Mouse (Mus musculus): ENCODE results near the gene Tmem179. TPM values are rescaled to one million over a fixed set of nuclear protein-coding genes. Genes with fewer than 3 reads are reported as not detected.

Gene Tmem179
- total and polyA plus RNA-seq, 3 experiments, result not detected

DNA sequence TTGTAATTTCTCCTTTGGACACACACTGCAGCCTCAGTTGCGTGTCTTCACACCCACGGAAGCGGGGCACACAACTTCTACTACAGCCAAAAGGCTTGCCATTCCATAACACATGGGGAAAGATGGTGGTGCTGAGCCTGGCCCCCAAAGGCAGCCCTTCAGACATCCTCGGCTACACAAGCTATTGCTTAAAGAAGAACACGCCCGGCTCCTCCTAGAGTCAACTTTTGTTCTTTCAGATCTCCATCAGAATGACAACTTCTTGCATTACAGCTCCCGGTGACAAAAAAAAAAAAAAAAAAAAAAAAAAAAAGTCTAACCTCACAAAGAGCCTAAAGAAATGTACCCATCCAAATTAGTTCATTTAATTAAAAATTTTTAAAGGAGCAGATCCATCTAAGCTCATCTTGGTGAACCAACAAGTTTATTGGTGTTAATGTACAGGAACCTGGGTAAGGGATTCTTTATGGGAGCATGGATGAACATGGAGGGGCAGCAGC is 23.0 kb upstream of the Tmem179 start:
- H3K9ac ChIP-seq (ENCODE audit: insufficient read depth, low read depth), result no peak overlapping the region
- H3K4me3 ChIP-seq (replicated peaks in 1 of 3; ENCODE audit: low read depth in 2 of 3, low read length in 2 of 3, poor library complexity in 1 of 3), result no peak overlapping the region
- peaks cover 80% of the 10 kb centered on the region for H3K27me3 ChIP-seq (replicated peaks)
- peaks cover 0 to 10% of the 10 kb centered on the region in 2 experiments; a peak in 2 of 4 replicates for H3K4me1 ChIP-seq (ENCODE audit: control insufficient read depth in 1 of 2, insufficient read depth in 2 of 2)
- no peaks in the 10 kb centered on the region for H3K79me2 ChIP-seq (replicated peaks; ENCODE audit: control insufficient read depth, extremely low read depth, insufficient read depth, poor library complexity, severe bottlenecking)
- TF ChIP-seq NELFE (IDR thresholded peaks at IDR 0.05; ENCODE audit: low read depth, low read length) (no peak), NRF1 (IDR thresholded peaks at IDR 0.05; ENCODE audit: low read depth, low read length) (no peak), SMC3 (IDR thresholded peaks at IDR 0.05; ENCODE audit: low read depth, low read length) (no peak), HCFC1 (IDR thresholded peaks at IDR 0.05; ENCODE audit: low read depth, low read length) (no peak), CHD2 (IDR thresholded peaks at IDR 0.05; ENCODE audit: low read length) (no peak), USF2 (conservative IDR thresholded peaks at IDR 0.05; ENCODE audit: low read depth, low read length) (no peak), SIN3A (IDR thresholded peaks at IDR 0.05; ENCODE audit: low read length) (no peak), USF1 (IDR thresholded peaks at IDR 0.05; ENCODE audit: low read depth, low read length) (no peak), CTCF (conservative IDR thresholded peaks at IDR 0.05 in 1 of 2, IDR thresholded peaks at IDR 0.05 in 1 of 2; ENCODE audit: low read depth in 2 of 2, low read length in 2 of 2) (no peak), ZMIZ1 (IDR thresholded peaks at IDR 0.05; ENCODE audit: low read depth, low read length) (no peak), UBTF (IDR thresholded peaks at IDR 0.05; ENCODE audit: low read depth, low read length) (no peak), EP300 (IDR thresholded peaks at IDR 0.05; ENCODE audit: low read length) (no peak), TCF12 (IDR thresholded peaks at IDR 0.05; ENCODE audit: low read depth, low read length) (no peak), PAX5 (IDR thresholded peaks at IDR 0.05; ENCODE audit: low read length) (no peak), ETS1 (conservative IDR thresholded peaks at IDR 0.05; ENCODE audit: low read depth, low read length) (no peak), TBP (conservative IDR thresholded peaks at IDR 0.05; ENCODE audit: low read depth, low read length) (no peak), POLR2A (IDR thresholded peaks at IDR 0.05; ENCODE audit: low read depth, low read length) (no peak), KAT2A (IDR thresholded peaks at IDR 0.05; ENCODE audit: insufficient replicate concordance, low read length) (no peak), MEF2A (IDR thresholded peaks at IDR 0.05; ENCODE audit: borderline replicate concordance, low read depth, low read length) (no peak)
- DNase-seq (ENCODE audit: extremely low read depth), result no peak
- no peak overlapping the region for H3K27ac ChIP-seq (ENCODE audit: insufficient read depth, low read depth)
- in situ Hi-C loops (cut with MboI; ENCODE audit: low pct_ligation_motif_present, low pct_unique_long_range_greater_than_20kb, low sequenced_read_pairs), result loop anchor here (10.0 kb wide), 1 partner anchor 395 kb away; the partner anchor contains the start of gene Kif26a
- no peaks in the 10 kb centered on the region for H3K36me3 ChIP-seq (replicated peaks in 1 of 2; ENCODE audit: control insufficient read depth in 1 of 2, insufficient read depth in 1 of 2, low read length in 1 of 2)
- H3K4me2 ChIP-seq (ENCODE audit: insufficient read depth, low read depth, poor library complexity, severe bottlenecking), result no peak overlapping the region
- dilution Hi-C loops (cut with MboI; ENCODE audit: extremely low pct_ligation_motif_present, extremely low pct_unique_long_range_greater_than_20kb, low sequenced_read_pairs), result no loop called here
- no peaks in the 10 kb centered on the region for H3K9me3 ChIP-seq (replicated peaks; ENCODE audit: low read length)

DNA sequence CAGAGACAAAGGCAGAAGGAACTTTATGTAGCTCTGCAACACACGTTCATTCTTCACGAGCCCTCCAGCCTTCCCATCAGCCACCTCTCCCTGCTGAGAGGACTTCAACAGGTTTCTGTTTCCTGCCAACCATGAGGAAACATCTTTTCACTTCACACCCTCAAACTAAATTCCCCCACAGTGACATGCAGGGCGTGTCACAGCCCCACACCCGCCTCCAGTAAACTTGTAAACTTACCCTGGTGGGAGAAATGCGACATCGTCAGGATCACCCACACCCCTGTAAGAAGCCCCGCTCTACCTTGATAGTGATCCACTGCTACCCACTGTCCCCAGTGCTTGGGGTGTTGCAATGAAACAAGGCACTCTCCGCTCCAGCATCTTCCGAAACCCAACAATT is 21.8 kb upstream of the Tmem179 start:
- Histone ChIP-seq H3K9me3 (replicated peaks; ENCODE audit: low read length) (no peaks in the 10 kb centered on the region), H3K4me2 (ENCODE audit: insufficient read depth, low read depth, poor library complexity, severe bottlenecking) (no peak overlapping the region), H3K36me3 (replicated peaks in 1 of 2; ENCODE audit: control insufficient read depth in 1 of 2, insufficient read depth in 1 of 2, low read length in 1 of 2) (no peaks in the 10 kb centered on the region), H3K27me3 (replicated peaks) (peaks cover 91% of the 10 kb centered on the region), H3K4me1 (ENCODE audit: control insufficient read depth in 1 of 2, insufficient read depth in 2 of 2) (peaks cover 0 to 4% of the 10 kb centered on the region in 2 experiments; a peak in 2 of 4 replicates), H3K27ac (ENCODE audit: insufficient read depth, low read depth) (no peak overlapping the region), H3K4me3 (replicated peaks in 1 of 3; ENCODE audit: low read depth in 2 of 3, low read length in 2 of 3, poor library complexity in 1 of 3) (no peak overlapping the region), H3K9ac (ENCODE audit: insufficient read depth, low read depth) (no peak overlapping the region), H3K79me2 (replicated peaks; ENCODE audit: control insufficient read depth, extremely low read depth, insufficient read depth, poor library complexity, severe bottlenecking) (no peaks in the 10 kb centered on the region)
- in situ Hi-C loops (cut with MboI; ENCODE audit: low pct_ligation_motif_present, low pct_unique_long_range_greater_than_20kb, low sequenced_read_pairs), result loop anchor here (10.0 kb wide), 1 partner anchor 394 kb away; the partner anchor contains the start of gene Kif26a
- TF ChIP-seq ETS1 (conservative IDR thresholded peaks at IDR 0.05; ENCODE audit: low read depth, low read length), result no peak
- no peak for TF ChIP-seq TBP (conservative IDR thresholded peaks at IDR 0.05; ENCODE audit: low read depth, low read length)
- no peak for TF ChIP-seq MYC (IDR thresholded peaks at IDR 0.05; ENCODE audit: low read depth, low read length)
- TF ChIP-seq NRF1 (IDR thresholded peaks at IDR 0.05; ENCODE audit: low read depth, low read length), result no peak
- no peak for TF ChIP-seq CTCF (conservative IDR thresholded peaks at IDR 0.05 in 1 of 2, IDR thresholded peaks at IDR 0.05 in 1 of 2; ENCODE audit: low read depth in 2 of 2, low read length in 2 of 2)
- no peak for TF ChIP-seq GABPA (IDR thresholded peaks at IDR 0.05; ENCODE audit: insufficient replicate concordance, low read depth, low read length)
- TF ChIP-seq SIN3A (IDR thresholded peaks at IDR 0.05; ENCODE audit: low read length), result no peak
- TF ChIP-seq MEF2A (IDR thresholded peaks at IDR 0.05; ENCODE audit: borderline replicate concordance, low read depth, low read length), result no peak
- TF ChIP-seq MAX (IDR thresholded peaks at IDR 0.05; ENCODE audit: low read length), result no peak
- TF ChIP-seq ELF1 (IDR thresholded peaks at IDR 0.05; ENCODE audit: low read depth, low read length), result no peak
- no peak for TF ChIP-seq IRF4 (IDR thresholded peaks at IDR 0.05; ENCODE audit: low read depth, low read length)
- no peak for TF ChIP-seq JUND (conservative IDR thresholded peaks at IDR 0.05; ENCODE audit: low read depth, low read length)
- no peak for TF ChIP-seq E2F4 (IDR thresholded peaks at IDR 0.05; ENCODE audit: insufficient replicate concordance, low read depth, low read length)
- no peak for TF ChIP-seq ZKSCAN1 (IDR thresholded peaks at IDR 0.05; ENCODE audit: borderline replicate concordance, low read depth, low read length)
- no peak for TF ChIP-seq ZMIZ1 (IDR thresholded peaks at IDR 0.05; ENCODE audit: low read depth, low read length)
- no peak for TF ChIP-seq KAT2A (IDR thresholded peaks at IDR 0.05; ENCODE audit: insufficient replicate concordance, low read length)
- TF ChIP-seq BHLHE40 (IDR thresholded peaks at IDR 0.05; ENCODE audit: low read depth, low read length), result no peak
- TF ChIP-seq RCOR1 (conservative IDR thresholded peaks at IDR 0.05; ENCODE audit: low read depth, low read length), result no peak
- TF ChIP-seq CHD1 (IDR thresholded peaks at IDR 0.05; ENCODE audit: low read depth, low read length), result no peak
- no peak for TF ChIP-seq POLR2A (IDR thresholded peaks at IDR 0.05; ENCODE audit: low read depth, low read length)
- dilution Hi-C loops (cut with MboI; ENCODE audit: extremely low pct_ligation_motif_present, extremely low pct_unique_long_range_greater_than_20kb, low sequenced_read_pairs), result no loop called here
- DNase-seq (ENCODE audit: extremely low read depth), result no peak
